Mouse (Mus musculus) bone marrow, adult 2 months (tissue): ENCODE data around the gene Fev.

ENCODE experiments used
- CTCF ChIP-seq: fragments of 200-500 bp; IDR thresholded peaks from 2 replicates; pipeline ENCODE4 v1.5.1; 2011; ENCODE audit warnings: low read length, control low read depth; ENCODE audit not compliant: control insufficient read depth, insufficient read depth
- POLR2A ChIP-seq: fragments of 200-500 bp; IDR thresholded peaks from 2 replicates; pipeline ENCODE4 v1.6.1; 2011; ENCODE audit warnings: low read depth, mild to moderate bottlenecking, control low read depth, low read length, borderline replicate concordance; ENCODE audit not compliant: control insufficient read depth

GRCm38 (mm10) chr1:74900341-74901285 lies 15.4 kb upstream of the Fev start:
- TF ChIP-seq CTCF, result no peak
- TF ChIP-seq POLR2A, result no peak
